Mouse (Mus musculus) CH12.LX (cell line): ENCODE data around the gene Dhrs7.
A peak's percentile ranks its signal among the peaks of the same experiment; 100 is the strongest.

Source experiments
- CTCF ChIP-seq, 2 experiments: IDR thresholded peaks in 1 of 2; conservative IDR thresholded peaks in 1 of 2; 2 replicates each; pipeline ENCODE4 v1.5.1; 2011 to 2012; ENCODE audit warnings: low read depth in 2 of 2, low read length in 2 of 2, improper control_type of control experiment in 1 of 2, inconsistent platforms in 1 of 2, mild to moderate bottlenecking in 1 of 2, moderate library complexity in 1 of 2
- E2F4 ChIP-seq: IDR thresholded peaks from 2 replicates; pipeline ENCODE4 v1.6.1; 2011; ENCODE audit warnings: low read depth, low read length, improper control_type of control experiment; ENCODE audit not compliant: insufficient replicate concordance
- EP300 ChIP-seq: IDR thresholded peaks from 2 replicates; pipeline ENCODE4 v1.6.1; 2011; ENCODE audit warnings: low read length, improper control_type of control experiment
- POLR2A ChIP-seq: IDR thresholded peaks from 2 replicates; pipeline ENCODE4 v1.6.1; 2011; ENCODE audit warnings: low read depth, mild to moderate bottlenecking, improper control_type of control experiment, low read length
- POLR2AphosphoS2 ChIP-seq: IDR thresholded peaks from 2 replicates; pipeline ENCODE4 v1.6.1; 2011; ENCODE audit warnings: low read depth, low read length, improper control_type of control experiment
- RAD21 ChIP-seq: IDR thresholded peaks from 2 replicates; pipeline ENCODE4 v1.6.1; 2011; ENCODE audit warnings: low read depth, mild to moderate bottlenecking, low read length, improper control_type of control experiment, moderate library complexity
- TCF12 ChIP-seq: IDR thresholded peaks from 2 replicates; pipeline ENCODE4 v1.6.1; 2014; ENCODE audit warnings: low read depth, mild to moderate bottlenecking, inconsistent platforms, low read length, improper control_type of control experiment
- USF2 ChIP-seq: conservative IDR thresholded peaks from 2 replicates; pipeline ENCODE4 v1.6.1; 2011; ENCODE audit warnings: low read depth, low read length, improper control_type of control experiment
- ZNF384 ChIP-seq: IDR thresholded peaks from 2 replicates; pipeline ENCODE4 v1.6.1; 2012; ENCODE audit warnings: low read depth, low read length, improper control_type of control experiment, inconsistent platforms

- TF ChIP-seq RAD21 (no peak; the same call in none of the 2 replicates), ZNF384 (no peak), E2F4 (no peak), POLR2A (no peak), USF2 (no peak), CTCF (conservative IDR thresholded peaks at IDR 0.05 in 1 of 2, IDR thresholded peaks at IDR 0.05 in 1 of 2; ENCODE audit: low read depth in 2 of 2, low read length in 2 of 2) (peak in 1 of 2 experiments; percentile 30; a peak in 2 of 4 replicates), EP300 (no peak), TCF12 (no peak), POLR2AphosphoS2 (no peak)
Observed at GRCm38 (mm10) chr12:72679635-72680034, 14.9 kb upstream of the Dhrs7 start.
